Mouse (Mus musculus) testis, adult 2 months (tissue): ENCODE data around the gene Gm37240.

ENCODE experiments used
- CTCF ChIP-seq: fragments of 200-500 bp; IDR thresholded peaks from 2 replicates; pipeline ENCODE4 v1.5.1; 2012; ENCODE audit warnings: low read depth, mild to moderate bottlenecking, inconsistent platforms, low read length, moderate library complexity; ENCODE audit not compliant: control insufficient read depth, insufficient read depth, insufficient replicate concordance
- POLR2A ChIP-seq: fragments of 200-500 bp; IDR thresholded peaks from 2 replicates; pipeline ENCODE4 v1.6.1; 2012; ENCODE audit warnings: low read depth, mild to moderate bottlenecking, inconsistent platforms, low read length, moderate library complexity; ENCODE audit not compliant: control insufficient read depth

DNA sequence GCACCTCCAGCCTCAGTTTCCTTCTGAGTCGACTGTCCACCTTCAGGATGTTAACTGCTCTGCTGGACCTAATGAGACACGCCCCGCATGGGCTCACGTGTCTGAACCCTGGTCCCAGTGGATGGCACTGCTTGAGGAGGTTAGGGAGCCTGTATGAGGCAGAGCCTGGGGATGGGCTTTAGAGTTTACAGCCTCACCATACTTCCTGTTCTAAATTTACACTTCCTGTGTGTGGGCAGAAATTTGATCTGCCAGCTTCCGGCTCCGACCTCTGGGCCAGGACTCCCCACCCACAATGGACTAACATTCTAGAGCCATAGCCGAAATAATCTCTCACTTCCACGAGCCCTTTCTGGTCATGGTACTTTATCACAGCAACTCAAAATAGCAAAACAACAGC is 1340.1 kb downstream of the Gm37240 start:
- no peak for TF ChIP-seq POLR2A
- no peak for TF ChIP-seq CTCF
